Mouse (Mus musculus): ENCODE results near the gene Fbxl14. TPM values are rescaled to one million over a fixed set of nuclear protein-coding genes. Genes with fewer than 3 reads are reported as not detected.

Gene Fbxl14
- total RNA-seq (2023; ENCODE audit: inconsistent age), result 49.9 to 57.3 TPM (median 52.5 TPM) in 4 replicates

DNA sequence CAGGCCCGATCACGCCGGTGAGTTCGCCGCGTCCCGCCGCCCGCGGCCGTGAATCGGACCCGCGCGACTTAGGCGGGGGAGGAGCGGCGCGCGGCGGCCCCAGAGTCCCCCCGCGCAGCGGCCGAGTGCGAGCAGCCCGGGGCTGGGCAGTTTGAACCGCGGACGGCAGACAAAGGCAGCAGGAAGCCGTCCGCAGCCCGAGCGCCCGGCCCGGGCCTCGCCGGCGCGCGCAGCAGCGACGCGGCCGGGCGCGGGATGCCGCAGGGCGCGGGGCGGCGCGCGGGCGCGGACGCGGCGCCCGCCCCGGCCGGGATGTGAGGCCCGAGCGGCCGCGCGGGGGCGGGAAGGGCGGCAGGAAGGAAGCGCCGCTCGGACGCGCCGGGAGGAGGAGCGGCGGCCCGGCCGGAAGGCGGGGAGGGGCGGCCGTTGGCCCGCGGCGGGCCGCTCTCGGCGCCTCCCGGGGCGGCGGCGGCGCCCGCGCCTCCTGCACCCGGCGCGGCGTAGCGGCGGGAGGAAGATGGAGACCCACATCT is at the start of gene Fbxl14:
Fbxl14 (plus strand) TSS at position 326 of the 533 bp plus-strand sequence.

Other genes starting within 250 kb of the Fbxl14 start
- 1.5 to 3.6 TPM (median 3.2 TPM) in 4 replicates for gene Cacna2d4, start 243.1 kb upstream of the Fbxl14 start, total RNA-seq (2023; ENCODE audit: inconsistent age)
- gene Lrtm2, start 148.9 kb upstream of the Fbxl14 start, total RNA-seq (2023; ENCODE audit: inconsistent age), result 0.78 to 1.1 TPM (median 1.0 TPM) in 4 replicates
- 33.8 to 36.6 TPM (median 35.9 TPM) in 4 replicates for gene Adipor2, start 62.0 kb upstream of the Fbxl14 start, total RNA-seq (2023; ENCODE audit: inconsistent age)
- gene Wnt5b, start 64.7 kb downstream of the Fbxl14 start, total RNA-seq (2023; ENCODE audit: inconsistent age), result not detected in 4 replicates

Data from B cell, adult (primary cell).